Mouse (Mus musculus): ENCODE measurements around the gene St3gal3.

Gene St3gal3

GRCm38 (mm10) chr4:117936964-117937363, 197.8 kb downstream of the St3gal3 start:
- intact Hi-C loops (cut with DNase I), result no loop called here

- intact Hi-C loops (cut with DNase I), result no loop called here
These were observed 200.6 kb downstream of the St3gal3 start for GRCm38 (mm10) chr4:117934081-117934480.

- intact Hi-C loops (cut with DNase I), result no loop called here
These were observed 201.5 kb downstream of the St3gal3 start for GRCm38 (mm10) chr4:117933248-117933647.

- intact Hi-C loops (cut with DNase I), result loop anchor here (2.0 kb wide), 1 partner anchor 155 kb away; no protein-coding TSS in a partner anchor
These were observed 205.3 kb downstream of the St3gal3 start, which contains the start of gene Artn for GRCm38 (mm10) chr4:117929391-117929881. TSS of gene Artn (minus strand) at chr4:117929763.

GRCm38 (mm10) chr4:117928699-117929241, 205.9 kb downstream of the St3gal3 start:
- intact Hi-C loops (cut with DNase I), result loop anchor here (2.0 kb wide), 1 partner anchor 156 kb away; no protein-coding TSS in a partner anchor

DNA sequence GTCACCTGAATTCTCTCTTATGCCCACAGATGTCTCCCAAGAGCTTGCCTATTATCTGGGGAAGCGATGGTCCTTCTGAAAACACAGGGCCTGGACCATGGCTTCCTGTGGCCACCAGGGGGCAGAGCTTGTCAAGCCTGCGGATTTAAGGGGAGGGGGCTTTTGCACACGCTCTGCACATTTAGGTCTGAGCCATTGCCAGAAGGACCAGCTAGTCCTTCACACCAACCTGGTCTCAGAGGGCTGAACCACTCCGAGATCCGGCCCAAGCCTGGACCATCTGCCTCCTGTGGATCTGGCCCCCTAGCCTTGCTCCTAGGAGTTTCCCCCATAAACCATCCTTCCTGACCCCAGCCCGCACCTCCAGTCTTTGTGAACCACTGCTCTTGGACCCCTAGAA, 206.5 kb downstream of the St3gal3 start:
- intact Hi-C loops (cut with DNase I), result loop anchor here (2.0 kb wide), 1 partner anchor 157 kb away; no protein-coding TSS in a partner anchor

- intact Hi-C loops (cut with DNase I), result no loop called here
These were observed 207.9 kb downstream of the St3gal3 start for GRCm38 (mm10) chr4:117926545-117927482.

GRCm38 (mm10) chr4:117924916-117925315, 209.8 kb downstream of the St3gal3 start:
- intact Hi-C loops (cut with DNase I), result loop anchor here (5.0 kb wide), 1 partner anchor 98 kb away; no protein-coding TSS in a partner anchor

DNA sequence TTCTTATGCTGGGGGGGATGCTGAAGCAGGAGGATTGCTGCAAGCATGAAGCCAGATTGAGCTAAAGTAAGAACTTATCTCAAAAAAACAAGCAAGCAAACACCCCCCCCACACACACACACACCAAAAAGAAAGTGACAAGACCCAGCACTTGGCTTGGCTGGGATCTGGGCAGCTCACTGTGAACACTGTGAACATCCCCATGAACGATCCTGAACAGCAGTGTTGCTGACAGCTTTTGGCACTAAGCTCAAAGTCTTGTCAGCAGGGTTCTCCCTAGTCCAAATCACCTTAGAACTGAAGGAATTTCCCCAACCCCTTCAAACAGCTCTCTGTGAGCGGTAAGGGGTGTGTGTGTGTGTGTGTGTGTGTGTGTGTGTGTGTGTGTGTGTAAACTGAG, 211.3 kb downstream of the St3gal3 start:
- intact Hi-C loops (cut with DNase I), result loop anchor here (5.0 kb wide), 1 partner anchor 96 kb away; no protein-coding TSS in a partner anchor

GRCm38 (mm10) chr4:117921358-117921757, 213.4 kb downstream of the St3gal3 start:
- intact Hi-C loops (cut with DNase I), result loop anchor here (5.0 kb wide), 1 partner anchor 94 kb away; no protein-coding TSS in a partner anchor

DNA sequence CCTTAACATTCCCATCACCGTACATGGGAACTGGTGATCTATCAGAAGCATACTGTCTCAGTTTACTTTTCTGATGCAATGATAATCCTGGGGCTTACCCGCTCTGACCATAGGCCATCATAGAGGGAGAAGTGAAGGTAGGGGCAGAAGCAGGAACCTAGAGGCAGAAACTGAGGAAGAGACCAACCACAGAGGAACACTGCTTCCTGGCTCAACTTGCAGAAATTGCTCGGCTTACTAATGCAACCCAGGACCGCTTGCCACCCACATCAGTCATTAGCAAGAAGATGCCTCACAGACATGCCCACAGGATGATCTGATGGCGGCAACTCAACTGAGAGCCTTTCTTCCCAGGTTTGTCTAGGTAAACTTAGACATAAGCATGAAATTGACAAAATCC, 216.0 kb downstream of the St3gal3 start:
- intact Hi-C loops (cut with DNase I), result no loop called here

DNA sequence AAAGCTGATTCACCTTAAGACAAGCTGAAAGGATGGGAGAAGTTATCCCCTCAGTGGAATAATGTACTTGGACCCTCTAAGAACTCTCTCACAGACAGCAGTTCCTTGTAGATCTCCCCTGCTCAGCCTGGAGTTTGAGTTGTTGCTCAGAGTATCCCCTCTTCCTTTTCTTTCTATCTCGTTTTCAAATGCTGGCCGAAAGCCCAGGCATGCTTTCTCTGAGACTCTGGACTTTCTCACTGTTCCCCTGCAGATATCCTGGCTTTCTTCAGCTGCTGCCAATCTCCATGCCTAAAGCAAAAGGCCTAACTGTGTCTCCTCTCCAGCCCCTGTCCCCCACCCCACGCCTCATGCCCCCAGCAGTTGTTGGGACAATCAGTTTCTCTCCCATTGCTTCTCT, 216.5 kb downstream of the St3gal3 start:
- intact Hi-C loops (cut with DNase I), result no loop called here

GRCm38 (mm10) chr4:117917847-117918246, 216.9 kb downstream of the St3gal3 start:
- intact Hi-C loops (cut with DNase I), result no loop called here

- intact Hi-C loops (cut with DNase I), result no loop called here
These were observed 217.3 kb downstream of the St3gal3 start for GRCm38 (mm10) chr4:117917402-117917801.

DNA sequence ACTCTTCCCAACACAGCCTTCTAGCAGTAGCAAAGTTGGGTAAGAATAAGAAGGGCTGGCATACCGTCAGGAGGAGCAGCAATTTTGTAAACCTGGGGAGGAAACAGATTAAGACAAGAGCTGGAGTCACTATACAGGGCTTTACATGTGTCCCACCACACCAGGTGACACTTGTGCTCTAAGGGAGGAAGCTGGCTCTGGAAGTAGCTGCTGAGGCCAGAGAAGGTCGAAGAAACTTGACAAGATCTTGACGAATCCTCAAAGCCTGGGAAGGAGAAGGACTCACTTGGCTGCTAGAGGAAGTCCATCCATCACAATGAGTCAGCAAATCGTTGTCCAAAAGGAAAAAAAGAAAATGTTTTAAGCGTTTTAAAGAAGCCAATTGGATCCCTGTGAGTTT, 218.3 kb downstream of the St3gal3 start:
- intact Hi-C loops (cut with DNase I), result no loop called here

DNA sequence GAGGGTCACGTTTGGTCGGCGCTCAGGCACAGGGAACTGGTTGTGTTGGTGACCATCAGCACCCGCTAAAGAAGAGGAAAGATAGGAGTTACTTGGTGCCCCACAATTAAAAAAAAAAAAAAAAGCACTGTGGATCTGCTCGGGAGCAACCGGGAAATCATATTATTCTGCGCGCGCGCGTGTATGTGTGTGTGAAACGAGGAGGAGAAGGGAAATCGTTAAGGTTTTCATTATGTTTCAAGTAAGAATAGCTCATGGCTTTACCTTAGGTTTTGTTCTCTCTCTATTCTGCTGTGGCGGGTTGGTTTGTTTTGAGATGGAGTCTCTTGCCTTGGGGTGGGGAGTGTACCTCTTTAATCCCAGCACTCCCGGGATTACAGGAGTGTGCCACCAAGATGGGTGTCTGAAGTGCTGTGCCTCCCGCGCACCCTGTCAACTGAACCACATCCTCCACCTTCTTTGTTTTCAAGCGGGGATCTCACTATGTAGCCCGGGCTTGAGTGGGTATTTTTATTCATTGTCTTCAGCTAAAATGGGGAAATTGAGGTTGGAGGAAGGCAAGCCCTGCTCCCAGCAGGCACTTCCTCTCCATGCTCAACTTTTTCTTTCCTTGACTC, 219.1 kb downstream of the St3gal3 start:
- intact Hi-C loops (cut with DNase I), result no loop called here

DNA sequence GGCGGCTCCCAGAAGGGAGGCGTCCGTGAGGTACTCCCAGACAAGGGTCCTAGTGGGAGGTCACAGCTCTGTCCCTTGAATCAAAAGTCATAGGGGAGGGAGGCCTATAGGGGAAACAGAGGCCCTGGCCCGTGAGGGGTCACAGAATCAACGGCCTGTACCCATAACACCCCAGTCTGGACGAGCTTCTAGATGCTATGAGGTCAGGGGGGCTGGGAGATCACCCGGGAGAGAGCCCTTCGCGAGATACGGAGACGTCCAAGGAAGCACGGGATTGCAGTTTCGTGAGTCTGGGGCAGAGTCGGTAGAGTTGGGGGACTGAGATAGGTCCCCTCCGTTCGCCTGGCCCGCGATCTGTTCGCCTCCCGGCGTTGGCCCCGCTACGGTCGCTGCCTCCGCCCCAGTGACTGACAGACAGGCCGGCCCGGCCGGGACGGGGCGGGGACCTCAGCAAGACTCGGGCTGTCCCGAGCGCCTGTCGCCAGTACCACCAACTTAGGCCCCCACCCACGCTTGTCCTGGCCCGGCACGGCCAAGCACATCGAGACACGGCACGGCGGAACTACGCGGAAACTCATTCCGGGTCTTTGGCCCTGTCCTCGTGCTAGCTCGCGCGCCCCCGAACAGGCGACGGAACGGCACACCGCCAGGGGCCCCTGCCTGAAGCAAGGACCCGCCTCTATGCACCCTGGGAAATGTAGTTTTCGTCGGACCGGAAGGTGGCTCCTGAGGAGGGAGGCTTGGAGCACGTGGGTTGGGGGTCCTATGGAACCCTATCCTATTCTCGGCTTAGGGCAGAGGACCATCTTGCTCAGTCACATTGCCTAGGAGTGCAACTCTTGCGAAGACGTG, 219.9 kb downstream of the St3gal3 start, which contains the start of gene Ipo13:
Gene Ipo13 (minus strand): TSS at position 409 of the 852 bp plus-strand sequence.
- intact Hi-C loops (cut with DNase I), result no loop called here

DNA sequence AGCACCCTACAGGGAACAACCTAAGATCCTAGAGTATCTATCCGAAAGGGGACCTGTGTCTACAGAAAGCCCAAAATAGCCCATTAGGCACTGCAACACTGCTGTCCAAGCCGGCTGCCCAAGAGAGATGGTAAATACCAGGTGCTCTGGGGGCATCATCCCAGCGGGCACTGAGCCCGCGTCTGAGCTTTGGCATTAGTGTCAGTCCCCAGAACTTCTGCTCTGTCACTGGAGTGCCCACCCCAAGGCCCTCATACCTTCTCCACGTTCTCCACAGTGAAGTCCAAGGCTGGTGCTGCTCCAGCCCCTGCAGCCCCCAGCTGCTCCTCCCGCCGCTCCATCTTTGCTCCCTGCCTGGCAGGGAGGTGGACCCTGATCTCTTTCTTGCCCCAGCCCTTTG, 220.7 kb downstream of the St3gal3 start:
- intact Hi-C loops (cut with DNase I), result no loop called here

DNA sequence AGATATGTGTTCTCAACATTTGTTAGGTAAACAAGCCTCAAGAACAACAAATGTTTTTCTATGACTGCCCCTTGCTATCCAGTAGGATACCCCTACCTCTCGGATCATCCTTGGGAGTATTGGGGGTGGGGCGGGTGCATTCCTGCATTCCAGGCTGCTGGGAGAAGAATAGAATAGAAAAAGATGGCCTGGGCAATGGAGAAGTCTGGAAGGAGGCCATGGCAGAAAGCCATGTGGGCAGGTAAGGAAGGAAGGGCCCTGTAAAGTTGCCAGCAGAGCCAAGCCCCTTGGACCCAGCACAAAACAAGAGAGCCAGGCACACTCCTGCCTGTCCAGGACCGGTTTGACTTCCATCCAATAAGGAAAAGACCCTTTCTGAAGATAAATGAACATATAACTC, 221.3 kb downstream of the St3gal3 start:
- intact Hi-C loops (cut with DNase I), result no loop called here

DNA sequence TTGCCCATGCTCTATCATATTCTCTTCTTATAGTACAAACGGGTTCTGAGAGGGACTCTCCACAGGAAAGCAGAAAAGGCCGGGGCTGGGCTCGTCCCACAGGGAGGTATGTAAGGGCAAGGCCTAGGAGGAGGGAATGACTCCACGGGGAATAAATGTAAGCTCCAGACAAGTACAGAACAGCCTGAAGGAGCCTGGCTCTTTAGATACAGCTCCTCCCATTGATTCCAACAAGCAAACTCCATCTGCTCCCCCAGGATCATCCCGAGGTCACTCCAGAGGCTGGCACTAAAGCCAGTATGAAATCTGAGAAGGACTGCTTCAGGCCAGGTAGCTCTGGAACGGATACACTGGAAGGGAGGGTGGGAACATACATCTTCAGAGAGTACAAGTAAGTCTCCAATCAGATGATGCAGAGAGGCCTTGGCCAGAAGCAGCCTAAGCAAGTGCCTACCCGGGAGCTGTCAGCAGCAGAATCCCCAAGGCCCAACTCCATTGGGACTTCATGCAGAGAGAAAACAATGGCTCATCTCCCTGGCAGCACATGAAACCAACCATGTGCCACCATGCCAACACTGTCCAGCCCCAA, 221.9 kb downstream of the St3gal3 start:
- intact Hi-C loops (cut with DNase I), result no loop called here

Data from adrenal gland (tissue).